Mouse (Mus musculus): Measurements from ENCODE around the gene Pafah1b1. TPM values are rescaled to one million over a fixed set of nuclear protein-coding genes. Genes with fewer than 3 reads are reported as not detected.

The Pafah1b1 gene
- polyA plus RNA-seq, 1 experiment from 2014 or later, result 83.3 TPM

GRCm38 (mm10) chr11:74664906-74665305, 59.6 kb downstream of the Pafah1b1 start:
- Histone ChIP-seq H3K4me2 (ENCODE audit: low read depth, severe bottlenecking) (no peak overlapping the region), H3K4me3 (ENCODE audit: low read depth, low read length) (no peak overlapping the region), H3K9me3 (ENCODE audit: control insufficient read depth, low read length) (no peaks in the 10 kb centered on the region), H3K36me3 (ENCODE audit: control insufficient read depth, insufficient read depth, low read length) (peaks cover 40% of the 10 kb centered on the region), H3K4me1 (ENCODE audit: control insufficient read depth, insufficient read depth, low read length) (no peaks in the 10 kb centered on the region), H3K27ac (replicated peaks; ENCODE audit: low read depth, low read length) (no peak overlapping the region), H3K9ac (ENCODE audit: low read length) (no peak overlapping the region), H3K27me3 (ENCODE audit: control insufficient read depth, insufficient read depth, low read length) (no peaks in the 10 kb centered on the region)
- 93% methylated on average over 8 of the region's 8 CpGs for WGBS
- ATAC-seq (ENCODE audit: insufficient number of reproducible peaks, low FRiP score, low TSS enrichment, low read depth) (no peak), DNase-seq (ENCODE audit: low spot score) (no peak)

GRCm38 (mm10) chr11:74664279-74664678, 60.2 kb downstream of the Pafah1b1 start:
- 88% methylated on average over 3 of the region's 3 CpGs for WGBS

GRCm38 (mm10) chr11:74662221-74662620, 62.2 kb downstream of the Pafah1b1 start:
- 89% methylated on average over 6 of the region's 6 CpGs for WGBS
- DNase-seq (ENCODE audit: low spot score) (no peak), ATAC-seq (ENCODE audit: insufficient number of reproducible peaks, low FRiP score, low TSS enrichment, low read depth) (no peak)
- H3K27ac ChIP-seq (replicated peaks; ENCODE audit: low read depth, low read length), result no peak overlapping the region
- H3K36me3 ChIP-seq (ENCODE audit: control insufficient read depth, insufficient read depth, low read length), result peaks cover 52% of the 10 kb centered on the region
- H3K4me3 ChIP-seq (ENCODE audit: low read depth, low read length), result no peak overlapping the region
- H3K27me3 ChIP-seq (ENCODE audit: control insufficient read depth, insufficient read depth, low read length), result no peaks in the 10 kb centered on the region
- peaks cover 2% of the 10 kb centered on the region; the same call in 1 of the 2 replicates for H3K9me3 ChIP-seq (ENCODE audit: control insufficient read depth, low read length)
- no peak overlapping the region for H3K9ac ChIP-seq (ENCODE audit: low read length)
- H3K4me2 ChIP-seq (ENCODE audit: low read depth, severe bottlenecking), result no peak overlapping the region
- no peaks in the 10 kb centered on the region for H3K4me1 ChIP-seq (ENCODE audit: control insufficient read depth, insufficient read depth, low read length)

More at GRCm38 (mm10) chr11:74664279-74664678, 60.2 kb downstream of the Pafah1b1 start:
- H3K27me3 ChIP-seq (ENCODE audit: control insufficient read depth, insufficient read depth, low read length), result no peaks in the 10 kb centered on the region
- peaks cover 41% of the 10 kb centered on the region for H3K36me3 ChIP-seq (ENCODE audit: control insufficient read depth, insufficient read depth, low read length)
- H3K4me1 ChIP-seq (ENCODE audit: control insufficient read depth, insufficient read depth, low read length), result no peaks in the 10 kb centered on the region
- ATAC-seq (ENCODE audit: insufficient number of reproducible peaks, low FRiP score, low TSS enrichment, low read depth) (no peak), DNase-seq (ENCODE audit: low spot score) (no peak)
- H3K9me3 ChIP-seq (ENCODE audit: control insufficient read depth, low read length), result no peaks in the 10 kb centered on the region
- H3K27ac ChIP-seq (replicated peaks; ENCODE audit: low read depth, low read length), result no peak overlapping the region
- no peak overlapping the region for H3K9ac ChIP-seq (ENCODE audit: low read length)
- H3K4me3 ChIP-seq (ENCODE audit: low read depth, low read length), result no peak overlapping the region
- no peak overlapping the region for H3K4me2 ChIP-seq (ENCODE audit: low read depth, severe bottlenecking)

GRCm38 (mm10) chr11:74661641-74662040, 62.8 kb downstream of the Pafah1b1 start:
- Histone ChIP-seq H3K4me2 (ENCODE audit: low read depth, severe bottlenecking) (no peak overlapping the region), H3K36me3 (ENCODE audit: control insufficient read depth, insufficient read depth, low read length) (peaks cover 52% of the 10 kb centered on the region), H3K27me3 (ENCODE audit: control insufficient read depth, insufficient read depth, low read length) (no peaks in the 10 kb centered on the region), H3K9ac (ENCODE audit: low read length) (no peak overlapping the region), H3K4me3 (ENCODE audit: low read depth, low read length) (no peak overlapping the region), H3K27ac (replicated peaks; ENCODE audit: low read depth, low read length) (no peak overlapping the region), H3K9me3 (ENCODE audit: control insufficient read depth, low read length) (peaks cover 2% of the 10 kb centered on the region; the same call in 1 of the 2 replicates), H3K4me1 (ENCODE audit: control insufficient read depth, insufficient read depth, low read length) (no peaks in the 10 kb centered on the region)
- no peak for DNase-seq (ENCODE audit: low spot score)
- ATAC-seq (ENCODE audit: insufficient number of reproducible peaks, low FRiP score, low TSS enrichment, low read depth), result no peak
- 94% methylated on average over 19 of the region's 19 CpGs for WGBS

GRCm38 (mm10) chr11:74660336-74660735, 64.1 kb downstream of the Pafah1b1 start:
- no peaks in the 10 kb centered on the region for H3K27me3 ChIP-seq (ENCODE audit: control insufficient read depth, insufficient read depth, low read length)
- no peaks in the 10 kb centered on the region for H3K4me1 ChIP-seq (ENCODE audit: control insufficient read depth, insufficient read depth, low read length)
- peaks cover 47% of the 10 kb centered on the region for H3K36me3 ChIP-seq (ENCODE audit: control insufficient read depth, insufficient read depth, low read length)
- ATAC-seq (ENCODE audit: insufficient number of reproducible peaks, low FRiP score, low TSS enrichment, low read depth) (no peak), DNase-seq (ENCODE audit: low spot score) (no peak)
- no peak overlapping the region for H3K9ac ChIP-seq (ENCODE audit: low read length)
- no peak overlapping the region for H3K27ac ChIP-seq (replicated peaks; ENCODE audit: low read depth, low read length)
- no peak overlapping the region for H3K4me2 ChIP-seq (ENCODE audit: low read depth, severe bottlenecking)
- 94% methylated on average over 13 of the region's 13 CpGs for WGBS
- H3K4me3 ChIP-seq (ENCODE audit: low read depth, low read length), result no peak overlapping the region
- peaks cover 2% of the 10 kb centered on the region; the same call in 1 of the 2 replicates for H3K9me3 ChIP-seq (ENCODE audit: control insufficient read depth, low read length)

GRCm38 (mm10) chr11:74655941-74656340, 68.5 kb downstream of the Pafah1b1 start:
- H3K9me3 ChIP-seq (ENCODE audit: control insufficient read depth, low read length), result peaks cover 2% of the 10 kb centered on the region; the same call in 1 of the 2 replicates
- no peak overlapping the region for H3K27ac ChIP-seq (replicated peaks; ENCODE audit: low read depth, low read length)
- peaks cover 4% of the 10 kb centered on the region; the same call in 1 of the 2 replicates for H3K4me1 ChIP-seq (ENCODE audit: control insufficient read depth, insufficient read depth, low read length)
- no peak overlapping the region for H3K4me3 ChIP-seq (ENCODE audit: low read depth, low read length)
- DNase-seq (ENCODE audit: low spot score) (no peak), ATAC-seq (ENCODE audit: insufficient number of reproducible peaks, low FRiP score, low TSS enrichment, low read depth) (no peak)
- no peaks in the 10 kb centered on the region for H3K27me3 ChIP-seq (ENCODE audit: control insufficient read depth, insufficient read depth, low read length)
- H3K4me2 ChIP-seq (ENCODE audit: low read depth, severe bottlenecking), result no peak overlapping the region
- no peak overlapping the region for H3K9ac ChIP-seq (ENCODE audit: low read length)
- H3K36me3 ChIP-seq (ENCODE audit: control insufficient read depth, insufficient read depth, low read length), result peaks cover 30% of the 10 kb centered on the region
- 88% methylated on average over 3 of the region's 3 CpGs for WGBS

GRCm38 (mm10) chr11:74653385-74653784, 71.1 kb downstream of the Pafah1b1 start:
- no peaks in the 10 kb centered on the region for H3K27me3 ChIP-seq (ENCODE audit: control insufficient read depth, insufficient read depth, low read length)
- peaks cover 1% of the 10 kb centered on the region; the same call in 1 of the 2 replicates for H3K9me3 ChIP-seq (ENCODE audit: control insufficient read depth, low read length)
- H3K9ac ChIP-seq (ENCODE audit: low read length), result no peak overlapping the region
- no peak for ATAC-seq (ENCODE audit: insufficient number of reproducible peaks, low FRiP score, low TSS enrichment, low read depth)
- no peak for DNase-seq (ENCODE audit: low spot score)
- H3K36me3 ChIP-seq (ENCODE audit: control insufficient read depth, insufficient read depth, low read length), result peaks cover 16% of the 10 kb centered on the region
- H3K4me2 ChIP-seq (ENCODE audit: low read depth, severe bottlenecking), result no peak overlapping the region
- H3K27ac ChIP-seq (replicated peaks; ENCODE audit: low read depth, low read length), result no peak overlapping the region
- 67% methylated on average over 6 of the region's 6 CpGs for WGBS
- peaks cover 15% of the 10 kb centered on the region for H3K4me1 ChIP-seq (ENCODE audit: control insufficient read depth, insufficient read depth, low read length)
- H3K4me3 ChIP-seq (ENCODE audit: low read depth, low read length), result no peak overlapping the region

- 91% methylated on average over 4 of the region's 4 CpGs for WGBS
- Histone ChIP-seq H3K9ac (ENCODE audit: low read length) (0 out of 2 replicates have a peak overlapping the region, but pooled peaks have one; percentile 17), H3K4me1 (ENCODE audit: control insufficient read depth, insufficient read depth, low read length) (peaks cover 15% of the 10 kb centered on the region), H3K27ac (replicated peaks; ENCODE audit: low read depth, low read length) (no peak overlapping the region), H3K9me3 (ENCODE audit: control insufficient read depth, low read length) (no peaks in the 10 kb centered on the region), H3K4me2 (ENCODE audit: low read depth, severe bottlenecking) (no peak overlapping the region), H3K27me3 (ENCODE audit: control insufficient read depth, insufficient read depth, low read length) (no peaks in the 10 kb centered on the region), H3K4me3 (ENCODE audit: low read depth, low read length) (no peak overlapping the region), H3K36me3 (ENCODE audit: control insufficient read depth, insufficient read depth, low read length) (peaks cover 12% of the 10 kb centered on the region)
- DNase-seq (ENCODE audit: low spot score) (no peak), ATAC-seq (ENCODE audit: insufficient number of reproducible peaks, low FRiP score, low TSS enrichment, low read depth) (no peak)
Measured at GRCm38 (mm10) chr11:74652791-74653191, 71.7 kb downstream of the Pafah1b1 start.

- Histone ChIP-seq H3K9me3 (ENCODE audit: control insufficient read depth, low read length) (no peaks in the 10 kb centered on the region), H3K36me3 (ENCODE audit: control insufficient read depth, insufficient read depth, low read length) (peaks cover 3% of the 10 kb centered on the region; the same call in 1 of the 2 replicates), H3K4me1 (ENCODE audit: control insufficient read depth, insufficient read depth, low read length) (peaks cover 15% of the 10 kb centered on the region), H3K27ac (replicated peaks; ENCODE audit: low read depth, low read length) (no peak overlapping the region), H3K4me2 (ENCODE audit: low read depth, severe bottlenecking) (peak overlapping the region; percentile 63), H3K4me3 (ENCODE audit: low read depth, low read length) (peak overlapping the region; percentile 87), H3K9ac (ENCODE audit: low read length) (no peak overlapping the region), H3K27me3 (ENCODE audit: control insufficient read depth, insufficient read depth, low read length) (no peaks in the 10 kb centered on the region)
- ATAC-seq (ENCODE audit: insufficient number of reproducible peaks, low FRiP score, low TSS enrichment, low read depth) (no peak), DNase-seq (ENCODE audit: low spot score) (no peak)
- 68% methylated on average over 4 of the region's 4 CpGs for WGBS
Measured at GRCm38 (mm10) chr11:74650576-74651100, 73.8 kb downstream of the Pafah1b1 start.
